Mouse (Mus musculus) limb, embryonic 12.5 days (tissue): Measurements from ENCODE around the gene Arhgap8. TPM values are rescaled to one million over a fixed set of nuclear protein-coding genes. Genes with fewer than 3 reads are reported as not detected.
"Not testable (repeated sequence)": the region's sequence is repeated elsewhere in the genome, so short reads cannot be mapped to it uniquely, and the experiment has no call there.

Experiments used
- ATAC-seq: fragments of 200-750 bp; cut with Nextera tagmentation; 2 replicates; pipeline ENCODE4 v1.8.0; 2017; ENCODE audit warnings: low read depth, moderate TSS enrichment; ENCODE audit not compliant: insufficient number of reproducible peaks, insufficient read depth, low FRiP score, low TSS enrichment
- H3K27ac ChIP-seq: fragments of 300-500 bp; sonication (generic); 2 replicates; pipeline ENCODE4 v1.5.1; 2016; ENCODE audit warnings: mild to moderate bottlenecking, moderate library complexity
- H3K27me3 ChIP-seq: fragments of 300-500 bp; sonication (generic); 2 replicates; pipeline ENCODE4 v1.6.1; 2016; ENCODE audit warnings: mild to moderate bottlenecking, moderate library complexity
- H3K36me3 ChIP-seq: fragments of 300-500 bp; sonication (generic); 2 replicates; pipeline ENCODE4 v1.6.1; 2016; ENCODE audit warnings: mild to moderate bottlenecking, moderate library complexity
- H3K4me1 ChIP-seq: fragments of 300-500 bp; sonication (generic); replicated peaks from 2 replicates; pipeline ENCODE4 v1.6.1; 2016
- H3K4me2 ChIP-seq: fragments of 300-500 bp; sonication (generic); 2 replicates; pipeline ENCODE4 v1.6.1; 2016; ENCODE audit warnings: mild to moderate bottlenecking, moderate library complexity
- H3K4me3 ChIP-seq: fragments of 300-500 bp; sonication (generic); replicated peaks from 2 replicates; pipeline ENCODE4 v1.5.1; 2016; ENCODE audit warnings: mild to moderate bottlenecking
- H3K9ac ChIP-seq: fragments of 300-500 bp; sonication (generic); replicated peaks from 2 replicates; pipeline ENCODE4 v1.6.1; 2016; ENCODE audit warnings: mild to moderate bottlenecking, moderate library complexity
- H3K9me3 ChIP-seq: fragments of 300-500 bp; sonication (generic); 2 replicates; pipeline ENCODE4 v1.6.1; 2016; ENCODE audit warnings: mild to moderate bottlenecking, moderate library complexity
- WGBS: fragments of 180-500 bp; shearing (Covaris S2); methylation state at CpG from one replicate; pipeline ENCODE4 v1.1.7; 2016; 5-methylcytosine and 5-hydroxymethylcytosine counted together
- polyA plus RNA-seq: library from polyadenylated mRNA; unstranded; fragments of >200 nt; fragmentation: Nextera tagmentation; extraction: Ambion mirVana; gene quantifications from 2 replicates; pipeline ENCODE4 v1.2.1, GENCODE M21; 2016

Gene Arhgap8
- polyA plus RNA-seq, 1 experiment from 2014 or later, result 6.4 TPM

DNA sequence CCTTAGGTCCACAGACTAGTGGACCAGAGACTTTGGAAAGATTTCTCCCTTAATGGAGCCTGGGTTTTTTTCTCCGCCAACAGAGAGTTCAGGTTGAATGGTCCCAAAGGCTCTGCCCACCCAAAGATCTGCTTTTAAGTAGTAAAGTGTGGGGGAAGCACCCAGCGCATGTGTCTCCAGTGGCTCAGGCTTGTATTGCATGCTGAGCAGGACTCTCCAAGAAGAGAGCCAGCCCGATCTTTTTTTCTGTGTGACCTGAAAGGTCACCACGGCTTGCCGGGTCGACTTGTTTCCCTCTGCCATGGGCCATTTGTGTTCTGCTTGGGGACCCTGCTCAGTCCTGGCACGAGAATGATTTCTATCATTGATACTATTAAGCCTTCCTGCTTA is 43.6 kb downstream of the Arhgap8 start:
- peaks cover under 1% of the 10 kb centered on the region; the same call in 1 of the 2 replicates for H3K27me3 ChIP-seq
- no peak overlapping the region for H3K9ac ChIP-seq
- H3K27ac ChIP-seq, result no peak overlapping the region
- H3K4me2 ChIP-seq, result no peak overlapping the region
- no peaks in the 10 kb centered on the region for H3K4me1 ChIP-seq
- no peak overlapping the region for H3K4me3 ChIP-seq
- H3K36me3 ChIP-seq, result no peaks in the 10 kb centered on the region
- ATAC-seq, result no peak
- H3K9me3 ChIP-seq, result no peaks in the 10 kb centered on the region
- 45% methylated on average over 7 of the region's 7 CpGs for WGBS

- H3K9me3 ChIP-seq, result no peaks in the 10 kb centered on the region
- 45% methylated on average over 10 of the region's 10 CpGs for WGBS
- H3K27me3 ChIP-seq, result no peaks in the 10 kb centered on the region
- H3K9ac ChIP-seq, result no peak overlapping the region
- ATAC-seq, result no peak
- no peaks in the 10 kb centered on the region for H3K36me3 ChIP-seq
- no peak overlapping the region for H3K27ac ChIP-seq
- H3K4me3 ChIP-seq, result no peak overlapping the region
- no peak overlapping the region for H3K4me2 ChIP-seq
- no peaks in the 10 kb centered on the region for H3K4me1 ChIP-seq
Measured at GRCm38 (mm10) chr15:84766621-84767020, 46.8 kb downstream of the Arhgap8 start.

DNA sequence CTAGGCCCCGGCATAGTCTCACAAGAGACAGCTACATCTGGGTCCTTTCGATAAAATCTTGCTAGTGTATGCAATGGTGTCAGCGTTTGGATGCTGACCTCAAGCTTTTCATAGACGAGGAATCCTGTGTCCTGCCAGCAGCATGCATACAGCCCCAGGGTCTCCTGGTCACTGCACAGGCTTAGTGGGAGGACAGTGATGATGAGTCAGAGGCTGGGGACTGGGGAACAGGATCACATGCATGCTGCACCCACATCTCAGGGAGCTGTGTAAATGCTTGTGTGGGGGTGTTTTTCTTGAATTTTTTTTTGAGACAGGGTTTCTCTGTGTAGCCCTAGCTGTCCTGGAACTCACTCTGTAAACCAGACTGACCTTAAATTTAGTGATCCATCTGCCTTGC is 48.7 kb downstream of the Arhgap8 start:
- H3K4me2 ChIP-seq, H3K4me3 ChIP-seq, ATAC-seq, H3K4me1 ChIP-seq, H3K27ac ChIP-seq, H3K36me3 ChIP-seq, H3K9me3 ChIP-seq, H3K27me3 ChIP-seq, H3K9ac ChIP-seq: not testable (repeated sequence)
- 88% methylated on average over 4 of the region's 4 CpGs for WGBS

GRCm38 (mm10) chr15:84769641-84770341 is 49.9 kb downstream of the Arhgap8 start:
- WGBS, result 71% methylated on average over 11 of the region's 11 CpGs
- no peaks in the 10 kb centered on the region for H3K27me3 ChIP-seq
- ATAC-seq, result no peak
- H3K4me1 ChIP-seq, result 0 out of 2 replicates have a peak, but pooled peaks cover 2% of the 10 kb centered on the region
- no peak overlapping the region for H3K4me3 ChIP-seq
- no peaks in the 10 kb centered on the region for H3K9me3 ChIP-seq
- H3K36me3 ChIP-seq, result no peaks in the 10 kb centered on the region
- H3K27ac ChIP-seq, result no peak overlapping the region
- H3K9ac ChIP-seq, result no peak overlapping the region
- no peak overlapping the region for H3K4me2 ChIP-seq

GRCm38 (mm10) chr15:84772191-84773111 is 52.6 kb downstream of the Arhgap8 start:
- no peak overlapping the region for H3K4me3 ChIP-seq
- no peaks in the 10 kb centered on the region for H3K9me3 ChIP-seq
- H3K9ac ChIP-seq, result no peak overlapping the region
- no peaks in the 10 kb centered on the region for H3K36me3 ChIP-seq
- H3K4me1 ChIP-seq, result 0 out of 2 replicates have a peak, but pooled peaks cover 2% of the 10 kb centered on the region
- no peak for ATAC-seq
- H3K27me3 ChIP-seq, result no peaks in the 10 kb centered on the region
- no peak overlapping the region for H3K27ac ChIP-seq
- H3K4me2 ChIP-seq, result no peak overlapping the region
- WGBS, result 82% methylated on average over 21 of the region's 21 CpGs

DNA sequence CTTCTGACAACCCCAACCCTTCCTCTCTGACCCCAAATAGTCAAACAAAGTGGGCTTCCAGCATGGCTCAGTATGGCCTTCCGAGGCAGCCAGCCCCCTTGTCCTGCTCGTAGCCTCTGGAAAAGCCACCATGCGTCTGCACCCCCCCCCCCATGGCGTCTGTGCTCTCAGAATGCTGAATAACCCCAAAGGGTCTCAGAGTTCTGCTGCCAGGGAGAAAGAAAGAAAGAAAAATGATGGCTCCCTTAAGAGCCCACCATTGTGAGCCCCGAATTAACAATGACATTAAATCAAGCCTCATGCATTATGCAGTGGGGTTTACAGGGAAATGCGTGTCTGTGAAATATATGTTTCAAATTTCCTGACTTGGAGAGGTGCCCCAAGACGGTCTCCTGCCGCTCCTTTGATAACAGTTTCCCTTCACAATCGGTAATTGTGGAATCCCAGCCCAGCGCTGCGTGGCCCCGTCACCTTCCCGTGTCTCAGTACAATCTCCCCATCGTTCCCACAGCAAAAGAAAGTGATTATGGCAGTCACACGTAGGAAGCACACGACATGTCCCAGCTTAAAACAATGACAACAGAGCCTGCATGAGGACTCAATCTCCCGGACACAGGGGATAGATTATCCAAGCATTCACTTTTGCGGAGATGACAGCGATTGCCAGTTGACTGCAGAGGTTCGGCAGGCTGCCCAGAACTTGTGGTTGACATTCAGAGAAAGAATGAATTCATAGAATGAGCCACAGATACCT is 55.7 kb downstream of the Arhgap8 start:
- no peak for ATAC-seq
- Histone ChIP-seq H3K9ac (no peak overlapping the region), H3K4me1 (0 out of 2 replicates have a peak, but pooled peaks cover 2% of the 10 kb centered on the region), H3K27ac (no peak overlapping the region), H3K9me3 (no peaks in the 10 kb centered on the region), H3K36me3 (no peaks in the 10 kb centered on the region), H3K27me3 (no peaks in the 10 kb centered on the region), H3K4me3 (no peak overlapping the region), H3K4me2 (no peak overlapping the region)
- WGBS, result 62% methylated on average over 20 of the region's 20 CpGs

DNA sequence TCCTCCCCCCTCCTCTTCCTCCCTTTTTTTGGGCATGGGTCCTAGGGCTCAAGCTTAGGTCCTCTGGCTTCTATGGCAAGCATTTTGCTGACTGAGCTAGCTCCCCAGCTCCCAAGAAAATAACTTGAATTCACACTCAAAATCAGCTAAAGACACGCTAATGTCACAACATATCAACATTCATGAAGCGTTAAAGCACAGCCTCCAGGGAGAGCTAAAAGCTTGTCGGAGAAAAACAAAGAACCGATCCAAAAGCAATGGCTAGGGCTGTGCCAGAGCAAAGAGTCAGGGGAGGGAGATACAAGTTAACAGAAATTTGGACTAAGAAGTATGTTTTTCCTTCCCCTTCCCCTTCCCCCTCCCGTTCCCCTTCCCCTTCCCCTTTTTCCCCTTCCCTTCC is 58.7 kb downstream of the Arhgap8 start:
- Histone ChIP-seq H3K4me1 (0 out of 2 replicates have a peak, but pooled peaks cover 2% of the 10 kb centered on the region), H3K9me3 (no peaks in the 10 kb centered on the region), H3K36me3 (no peaks in the 10 kb centered on the region), H3K27me3 (no peaks in the 10 kb centered on the region), H3K9ac (no peak overlapping the region), H3K4me2 (no peak overlapping the region), H3K4me3 (no peak overlapping the region), H3K27ac (no peak overlapping the region)
- ATAC-seq, result no peak
- WGBS, result 56% methylated on average over 5 of the region's 5 CpGs

DNA sequence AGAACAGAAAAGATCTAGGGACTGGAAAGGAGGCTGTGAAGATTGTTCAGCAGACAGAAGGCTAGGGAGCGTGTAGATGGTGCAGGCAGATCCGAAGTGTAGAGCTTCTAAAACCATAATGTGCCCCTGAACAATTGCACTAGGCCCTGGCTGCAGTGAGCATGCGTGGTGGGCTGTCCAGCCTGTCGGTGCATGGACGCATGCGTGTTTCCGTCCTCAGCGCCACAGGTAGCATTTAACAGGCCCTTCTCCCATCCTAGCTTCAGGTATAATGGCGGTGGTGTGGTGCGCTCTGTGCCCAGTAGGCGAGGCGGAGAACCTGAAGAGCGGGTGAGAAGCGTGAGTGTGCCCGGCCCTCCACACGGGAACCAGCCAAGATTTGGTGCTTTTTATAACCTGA is 65.0 kb downstream of the Arhgap8 start:
- no peak overlapping the region for H3K27ac ChIP-seq
- WGBS, result 95% methylated on average over 16 of the region's 16 CpGs
- H3K9me3 ChIP-seq, result no peaks in the 10 kb centered on the region
- no peak overlapping the region for H3K4me2 ChIP-seq
- H3K27me3 ChIP-seq, result no peaks in the 10 kb centered on the region
- H3K4me1 ChIP-seq, result no peaks in the 10 kb centered on the region
- no peak for ATAC-seq
- peaks cover 21% of the 10 kb centered on the region for H3K36me3 ChIP-seq
- no peak overlapping the region for H3K9ac ChIP-seq
- H3K4me3 ChIP-seq, result no peak overlapping the region

GRCm38 (mm10) chr15:84787161-84787560 is 67.3 kb downstream of the Arhgap8 start:
- H3K36me3 ChIP-seq, result peaks cover 36% of the 10 kb centered on the region
- H3K9me3 ChIP-seq, result no peaks in the 10 kb centered on the region
- no peak overlapping the region for H3K4me3 ChIP-seq
- ATAC-seq, result no peak
- no peak overlapping the region for H3K9ac ChIP-seq
- no peak overlapping the region for H3K27ac ChIP-seq
- 90% methylated on average over 10 of the region's 10 CpGs for WGBS
- H3K4me1 ChIP-seq, result no peaks in the 10 kb centered on the region
- no peak overlapping the region for H3K4me2 ChIP-seq
- H3K27me3 ChIP-seq, result no peaks in the 10 kb centered on the region

DNA sequence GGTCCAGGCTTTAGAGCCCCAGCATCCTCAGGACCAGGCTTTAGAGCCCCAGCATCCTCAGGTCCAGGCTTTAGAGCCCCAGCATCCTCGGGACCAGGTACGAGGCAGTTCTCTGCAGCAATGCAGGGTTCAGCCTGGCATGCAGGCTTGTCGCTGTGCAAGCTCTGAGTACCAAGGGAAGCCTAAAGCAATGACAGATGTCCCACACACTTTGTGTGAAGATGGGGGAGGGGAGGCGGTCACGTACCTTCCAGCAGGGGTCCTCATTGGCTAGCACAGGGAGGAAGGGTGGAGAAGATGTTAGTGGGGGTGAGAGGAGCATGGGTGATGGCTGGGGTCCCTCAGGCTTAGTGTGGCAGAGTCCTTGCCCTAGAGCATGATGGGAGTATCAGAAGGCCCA is 73.8 kb downstream of the Arhgap8 start:
- H3K9ac ChIP-seq, result no peak overlapping the region
- 68% methylated on average over 5 of the region's 5 CpGs for WGBS
- H3K4me3 ChIP-seq, result no peak overlapping the region
- no peak for ATAC-seq
- peaks cover 53% of the 10 kb centered on the region for H3K36me3 ChIP-seq
- no peaks in the 10 kb centered on the region for H3K27me3 ChIP-seq
- H3K4me1 ChIP-seq, result no peaks in the 10 kb centered on the region
- no peak overlapping the region for H3K27ac ChIP-seq
- H3K9me3 ChIP-seq, result 0 out of 2 replicates have a peak, but pooled peaks cover 4% of the 10 kb centered on the region
- no peak overlapping the region for H3K4me2 ChIP-seq

DNA sequence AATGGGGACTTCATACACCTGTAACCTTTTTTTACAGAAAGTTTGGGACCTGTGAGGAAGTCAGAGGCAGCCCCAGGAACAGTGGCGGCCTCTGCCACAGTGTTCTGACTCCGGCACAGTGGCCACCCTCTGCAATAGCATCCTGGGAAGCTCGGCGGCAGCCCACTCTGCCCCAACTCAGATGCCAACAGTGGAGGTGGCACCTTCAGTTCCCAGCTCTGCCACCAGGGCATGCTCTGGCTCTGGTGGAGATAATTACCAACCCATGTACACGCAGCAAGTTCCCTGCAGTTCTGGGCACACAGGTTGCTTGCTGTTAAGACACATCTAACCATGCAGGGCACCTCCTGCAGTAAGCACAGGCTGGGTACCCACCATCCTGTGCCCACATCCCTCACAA is 80.3 kb downstream of the Arhgap8 start:
- Histone ChIP-seq H3K4me3 (no peak overlapping the region), H3K27ac (no peak overlapping the region), H3K4me2 (no peak overlapping the region), H3K9me3 (0 out of 2 replicates have a peak, but pooled peaks cover 4% of the 10 kb centered on the region), H3K36me3 (peaks cover 58% of the 10 kb centered on the region), H3K4me1 (no peaks in the 10 kb centered on the region), H3K9ac (no peak overlapping the region), H3K27me3 (no peaks in the 10 kb centered on the region)
- no peak for ATAC-seq
- WGBS, result 80% methylated on average over 5 of the region's 5 CpGs
